Mouse (Mus musculus) ZHBTc4 (cell line): ENCODE results near the gene Ifitm7.

ENCODE experiments used
- DNase-seq: peaks from one replicate; pipeline ENCODE4 v3.0.0-alpha.2; 2011; ENCODE audit warnings: low read depth, low spot score

Gene Ifitm7

GRCm38 (mm10) chr16:13986574-13987478 lies at the start of gene Ifitm7, which contains the start of gene 2900011O08Rik:
Gene Ifitm7 (minus strand): TSS chr16:13986888.
Gene 2900011O08Rik (plus strand): TSS chr16:13986604.
- DNase-seq, result peak; percentile 96

GRCm38 (mm10) chr16:14033076-14033475 lies 46.4 kb upstream of the Ifitm7 start:
- no peak for DNase-seq

- no peak for DNase-seq
These were observed 44.0 kb upstream of the Ifitm7 start for GRCm38 (mm10) chr16:14030650-14031049.

- DNase-seq, result no peak
These were observed 43.2 kb upstream of the Ifitm7 start for GRCm38 (mm10) chr16:14029851-14030250.

GRCm38 (mm10) chr16:14029072-14029471 lies 42.4 kb upstream of the Ifitm7 start:
- DNase-seq, result no peak

- peak; percentile 25 for DNase-seq
These were observed 38.7 kb upstream of the Ifitm7 start for GRCm38 (mm10) chr16:14025091-14025990.

- peak; percentile 64 for DNase-seq
These were observed 34.6 kb upstream of the Ifitm7 start for GRCm38 (mm10) chr16:14021166-14021822.

GRCm38 (mm10) chr16:14017306-14017705 lies 30.6 kb upstream of the Ifitm7 start:
- peak; percentile 49 for DNase-seq

- DNase-seq, result no peak
These were observed 23.3 kb upstream of the Ifitm7 start for GRCm38 (mm10) chr16:14009966-14010365.

GRCm38 (mm10) chr16:14008708-14009107 lies 22.0 kb upstream of the Ifitm7 start:
- DNase-seq, result no peak

GRCm38 (mm10) chr16:14008081-14008480 lies 21.4 kb upstream of the Ifitm7 start:
- no peak for DNase-seq

- no peak for DNase-seq
These were observed 18.6 kb upstream of the Ifitm7 start for GRCm38 (mm10) chr16:14005266-14005665.

- DNase-seq, result no peak
These were observed 18.0 kb upstream of the Ifitm7 start for GRCm38 (mm10) chr16:14004726-14005125.

GRCm38 (mm10) chr16:14004170-14004569 lies 17.5 kb upstream of the Ifitm7 start:
- peak; percentile 38 for DNase-seq

GRCm38 (mm10) chr16:14003386-14004130 lies 16.9 kb upstream of the Ifitm7 start:
- DNase-seq, result no peak

- no peak for DNase-seq
These were observed 7.8 kb upstream of the Ifitm7 start for GRCm38 (mm10) chr16:13994502-13994901.

- no peak for DNase-seq
These were observed 7.4 kb upstream of the Ifitm7 start for GRCm38 (mm10) chr16:13994076-13994475.

- no peak for DNase-seq
These were observed 6.0 kb upstream of the Ifitm7 start for GRCm38 (mm10) chr16:13992518-13993248.

- DNase-seq, result peak; percentile 39
These were observed 503 bp downstream of the Ifitm7 start for GRCm38 (mm10) chr16:13986197-13986573.

GRCm38 (mm10) chr16:13983161-13983560 lies 3.5 kb downstream of the Ifitm7 start:
- no peak for DNase-seq
